Mouse (Mus musculus): Measurements from ENCODE around the gene Spout1.
"Not testable (repeated sequence)": the region's sequence is repeated elsewhere in the genome, so short reads cannot be mapped to it uniquely, and the experiment has no call there.

Gene Spout1

GRCm38 (mm10) chr2:30178711-30179110 lies 452 bp upstream of the Spout1 start:
- not testable (repeated sequence) for DNase-seq (ENCODE audit: low spot score in 2 of 2)

GRCm38 (mm10) chr2:30176561-30176960 lies 1.7 kb downstream of the Spout1 start:
- no peak for DNase-seq (ENCODE audit: low spot score in 2 of 2)

GRCm38 (mm10) chr2:30175897-30176296 lies 2.4 kb downstream of the Spout1 start:
- no peak for DNase-seq (ENCODE audit: low spot score in 2 of 2)

GRCm38 (mm10) chr2:30173541-30174240 lies 4.6 kb downstream of the Spout1 start:
- peak in 1 of 2 experiments; percentile 51 for DNase-seq (ENCODE audit: low spot score in 2 of 2)

GRCm38 (mm10) chr2:30171997-30172382 lies 6.3 kb downstream of the Spout1 start:
- peak in 1 of 2 experiments; percentile 57 for DNase-seq (ENCODE audit: low spot score in 2 of 2)

- DNase-seq (ENCODE audit: low spot score in 2 of 2): peak; percentile 94 to 95
These were observed 6.8 kb downstream of the Spout1 start, which contains the start of gene Endog for GRCm38 (mm10) chr2:30171371-30171996. TSS of gene Endog (plus strand) at chr2:30171493.

GRCm38 (mm10) chr2:30166677-30167076 lies 11.6 kb downstream of the Spout1 start:
- no peak for DNase-seq (ENCODE audit: low spot score in 2 of 2)

- no peak for DNase-seq (ENCODE audit: low spot score in 2 of 2)
These were observed 13.8 kb downstream of the Spout1 start for GRCm38 (mm10) chr2:30164340-30164932.

- peak in 1 of 2 experiments; percentile 61 for DNase-seq (ENCODE audit: low spot score in 2 of 2)
These were observed 16.4 kb downstream of the Spout1 start for GRCm38 (mm10) chr2:30161809-30162208.

- DNase-seq (ENCODE audit: low spot score in 2 of 2): not testable (repeated sequence)
These were observed 18.4 kb downstream of the Spout1 start for GRCm38 (mm10) chr2:30159871-30160270.

- DNase-seq (ENCODE audit: low spot score in 2 of 2): no peak
These were observed 25.6 kb downstream of the Spout1 start for GRCm38 (mm10) chr2:30152616-30153015.

- DNase-seq (ENCODE audit: low spot score in 2 of 2): no peak
These were observed 26.4 kb downstream of the Spout1 start for GRCm38 (mm10) chr2:30151840-30152239.

- DNase-seq (ENCODE audit: low spot score in 2 of 2): no peak
These were observed 30.8 kb downstream of the Spout1 start for GRCm38 (mm10) chr2:30147466-30147865.

- DNase-seq (ENCODE audit: low spot score in 2 of 2): no peak
These were observed 33.8 kb downstream of the Spout1 start for GRCm38 (mm10) chr2:30144436-30144835.

- not testable (repeated sequence) for DNase-seq (ENCODE audit: low spot score in 2 of 2)
These were observed 38.2 kb downstream of the Spout1 start for GRCm38 (mm10) chr2:30140021-30140420.

GRCm38 (mm10) chr2:30136458-30136857 lies 41.8 kb downstream of the Spout1 start:
- no peak for DNase-seq (ENCODE audit: low spot score in 2 of 2)

GRCm38 (mm10) chr2:30134928-30135620 lies 43.2 kb downstream of the Spout1 start:
- no peak for DNase-seq (ENCODE audit: low spot score in 2 of 2)

- DNase-seq (ENCODE audit: low spot score in 2 of 2): no peak
These were observed 43.9 kb downstream of the Spout1 start for GRCm38 (mm10) chr2:30134378-30134711.

GRCm38 (mm10) chr2:30133613-30134377 lies 44.5 kb downstream of the Spout1 start, which contains the start of gene Tbc1d13:
TSS of gene Tbc1d13 (plus strand) at chr2:30133746.
- DNase-seq (ENCODE audit: low spot score in 2 of 2): peak; percentile 98

GRCm38 (mm10) chr2:30132801-30133612 lies 45.3 kb downstream of the Spout1 start:
- no peak for DNase-seq (ENCODE audit: low spot score in 2 of 2)

GRCm38 (mm10) chr2:30131240-30131639 lies 47.0 kb downstream of the Spout1 start:
- DNase-seq (ENCODE audit: low spot score in 2 of 2): not testable (repeated sequence)

All from right cerebral cortex, postnatal 10 days (tissue).